Mouse (Mus musculus) erythroblast, embryonic 14.5 days (primary cell): ENCODE measurements around the gene Fam83f.

Experiments used
- GATA1 ChIP-seq: IDR thresholded peaks from 2 replicates; pipeline ENCODE4 v1.6.1; 2012; ENCODE audit warnings: low read length, inconsistent platforms, mixed read lengths
- TAL1 ChIP-seq: IDR thresholded peaks from 3 replicates; pipeline ENCODE4 v1.6.1; 2012; ENCODE audit warnings: low read length, inconsistent platforms, mixed read lengths

DNA sequence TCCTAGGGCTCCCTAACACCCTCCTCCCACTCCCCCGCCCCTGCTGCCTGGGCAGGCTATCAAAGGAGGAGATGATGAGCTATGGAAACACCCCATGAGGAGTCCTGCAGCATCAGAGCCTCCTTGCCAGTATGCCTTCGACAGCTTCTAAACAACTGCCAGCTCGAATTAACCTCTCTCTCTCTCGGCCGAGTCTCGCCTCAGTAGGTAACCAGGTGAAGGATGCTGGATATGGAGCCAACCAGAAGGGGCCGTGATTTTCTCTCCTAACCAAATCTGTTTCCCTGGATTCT is 13.9 kb downstream of the Fam83f start:
- TF ChIP-seq TAL1, result no peak
- TF ChIP-seq GATA1, result no peak
